Mouse (Mus musculus) kidney, postnatal 0 days (tissue): ENCODE measurements around the gene Ankrd55. TPM values are rescaled to one million over a fixed set of nuclear protein-coding genes. Genes with fewer than 3 reads are reported as not detected.

Source experiments
- ATAC-seq: fragments of 200-750 bp; cut with Nextera tagmentation; replicated peaks from 2 replicates; pipeline ENCODE4 v1.8.0; 2017; ENCODE audit warnings: low read depth, moderate number of reproducible peaks, moderate TSS enrichment, moderate library complexity; ENCODE audit not compliant: low FRiP score
- DNase-seq: peaks from one replicate; pipeline ENCODE4 v3.0.0-alpha.2; 2016; ENCODE audit warnings: low spot score
- H3K27ac ChIP-seq: fragments of 300-500 bp; sonication (generic); 2 replicates; pipeline ENCODE4 v1.5.1; 2014; ENCODE audit warnings: mild to moderate bottlenecking
- H3K27me3 ChIP-seq: fragments of 300-500 bp; sonication (generic); 2 replicates; pipeline ENCODE4 v1.6.1; 2014; ENCODE audit warnings: low read length, mixed read lengths; ENCODE audit not compliant: insufficient read depth
- H3K36me3 ChIP-seq: fragments of 300-500 bp; sonication (generic); 2 replicates; pipeline ENCODE4 v1.6.1; 2014; ENCODE audit warnings: low read length, mixed read lengths; ENCODE audit not compliant: insufficient read depth
- H3K4me1 ChIP-seq: fragments of 300-500 bp; sonication (generic); replicated peaks from 2 replicates; pipeline ENCODE4 v1.6.1; 2014; ENCODE audit warnings: antibody characterized with exemption, low read length, mixed read lengths; ENCODE audit not compliant: insufficient read depth
- H3K4me2 ChIP-seq: fragments of 300-500 bp; sonication (generic); 2 replicates; pipeline ENCODE4 v1.6.1; 2014; ENCODE audit warnings: mild to moderate bottlenecking, low read length, moderate library complexity, mixed read lengths
- H3K4me3 ChIP-seq: fragments of 300-500 bp; sonication (generic); replicated peaks from 2 replicates; pipeline ENCODE4 v1.5.1; 2014; ENCODE audit warnings: low read depth, low read length
- H3K9ac ChIP-seq: fragments of 300-500 bp; sonication (generic); 2 replicates; pipeline ENCODE4 v1.6.1; 2014; ENCODE audit warnings: low read depth, low read length
- H3K9me3 ChIP-seq: fragments of 300-500 bp; sonication (generic); replicated peaks from 2 replicates; pipeline ENCODE4 v1.6.1; 2016; ENCODE audit warnings: low read length, inconsistent platforms, mixed read lengths
- CTCF ChIP-seq: IDR thresholded peaks from 2 replicates; pipeline ENCODE4 v1.5.1; 2016; ENCODE audit warnings: antibody characterized with exemption, low read depth, mild to moderate bottlenecking, moderate library complexity
- WGBS: fragments of 180-500 bp; shearing (Covaris S2); extraction: QIAGEN DNeasy Blood & Tissue Kit; methylation state at CpG from one replicate; pipeline ENCODE4 v1.1.7; 2014; 5-methylcytosine and 5-hydroxymethylcytosine counted together
- polyA plus RNA-seq: library from polyadenylated mRNA; unstranded; fragments of >200 nt; fragmentation: Nextera tagmentation; extraction: Ambion mirVana; gene quantifications from 2 replicates; pipeline ENCODE4 v1.2.1, GENCODE M21; 2015

Ankrd55 gene
- polyA plus RNA-seq, 1 experiment from 2014 or later: 0.30 TPM

GRCm38 (mm10) chr13:112365762-112366161, 77.5 kb downstream of the Ankrd55 start:
- no peak overlapping the region for H3K4me3 ChIP-seq
- no peak overlapping the region for H3K4me2 ChIP-seq
- no peaks in the 10 kb centered on the region for H3K27me3 ChIP-seq
- H3K9ac ChIP-seq: no peak overlapping the region
- DNase-seq (no peak), ATAC-seq (no peak)
- H3K27ac ChIP-seq: no peak overlapping the region
- no peaks in the 10 kb centered on the region for H3K36me3 ChIP-seq
- WGBS: 71% methylated on average over 4 of the region's 4 CpGs
- 0 out of 2 replicates have a peak, but pooled peaks cover 5% of the 10 kb centered on the region for H3K4me1 ChIP-seq
- TF ChIP-seq CTCF: no peak
- H3K9me3 ChIP-seq: no peaks in the 10 kb centered on the region

DNA sequence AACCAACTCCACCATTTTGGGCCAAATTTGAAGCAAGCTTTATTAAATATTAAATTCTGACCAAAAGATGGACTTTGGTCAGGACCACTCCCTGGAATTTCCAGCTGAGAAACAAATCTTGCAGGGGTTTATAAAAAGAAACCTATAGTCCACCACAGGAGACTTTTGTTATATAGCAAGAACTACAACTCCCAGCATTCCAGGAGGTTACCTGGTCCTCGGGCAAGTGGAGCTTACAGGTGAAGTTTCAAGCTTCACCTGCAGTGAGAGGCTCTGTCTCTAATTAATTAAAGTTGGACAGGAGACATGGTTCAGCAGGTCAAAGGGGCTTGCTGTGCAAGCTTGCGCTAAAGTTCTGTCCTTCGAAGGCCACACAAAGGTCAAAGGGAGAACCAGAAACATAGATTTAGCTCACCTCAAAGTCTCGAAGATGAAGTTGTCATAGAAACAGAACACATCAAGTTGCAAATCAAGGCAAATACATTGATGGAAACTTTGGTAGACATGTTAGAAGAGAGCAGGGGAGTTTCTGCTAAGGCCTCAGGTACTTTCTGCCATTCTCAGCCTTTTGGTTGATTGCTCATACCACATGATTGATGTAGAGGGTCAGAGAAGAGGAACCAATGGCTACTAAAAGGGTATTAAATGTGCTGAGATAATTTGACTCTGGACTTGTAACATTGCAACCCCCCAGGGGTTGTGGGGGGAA, 78.2 kb downstream of the Ankrd55 start:
- Histone ChIP-seq H3K4me3 (no peak overlapping the region), H3K4me1 (0 out of 2 replicates have a peak, but pooled peaks cover 5% of the 10 kb centered on the region), H3K9me3 (no peaks in the 10 kb centered on the region), H3K36me3 (no peaks in the 10 kb centered on the region), H3K27ac (no peak overlapping the region), H3K4me2 (no peak overlapping the region), H3K27me3 (no peaks in the 10 kb centered on the region), H3K9ac (no peak overlapping the region)
- TF ChIP-seq CTCF: no peak
- WGBS: 68% methylated on average over 4 of the region's 4 CpGs
- ATAC-seq (no peak), DNase-seq (no peak)

GRCm38 (mm10) chr13:112371729-112372128, 83.5 kb downstream of the Ankrd55 start:
- H3K4me3 ChIP-seq: no peak overlapping the region
- WGBS: 96% methylated on average over 4 of the region's 4 CpGs
- H3K36me3 ChIP-seq: no peaks in the 10 kb centered on the region
- no peak overlapping the region for H3K27ac ChIP-seq
- no peak overlapping the region for H3K9ac ChIP-seq
- no peaks in the 10 kb centered on the region for H3K9me3 ChIP-seq
- no peaks in the 10 kb centered on the region for H3K4me1 ChIP-seq
- ATAC-seq (no peak), DNase-seq (no peak)
- no peak for TF ChIP-seq CTCF
- no peak overlapping the region for H3K4me2 ChIP-seq
- H3K27me3 ChIP-seq: no peaks in the 10 kb centered on the region

GRCm38 (mm10) chr13:112375766-112376165, 87.5 kb downstream of the Ankrd55 start:
- Histone ChIP-seq H3K4me2 (no peak overlapping the region), H3K9ac (no peak overlapping the region), H3K27me3 (no peaks in the 10 kb centered on the region), H3K4me1 (no peaks in the 10 kb centered on the region), H3K27ac (no peak overlapping the region), H3K36me3 (no peaks in the 10 kb centered on the region), H3K9me3 (no peaks in the 10 kb centered on the region), H3K4me3 (no peak overlapping the region)
- TF ChIP-seq CTCF: peak; percentile 7; the same call in 1 of the 2 replicates
- peak; percentile 25 for DNase-seq
- WGBS: 43% methylated on average over 8 of the region's 8 CpGs
- ATAC-seq: peak; percentile 92

- Histone ChIP-seq H3K9me3 (no peaks in the 10 kb centered on the region), H3K4me1 (no peaks in the 10 kb centered on the region), H3K27ac (no peak overlapping the region), H3K27me3 (no peaks in the 10 kb centered on the region), H3K4me3 (no peak overlapping the region), H3K36me3 (no peaks in the 10 kb centered on the region), H3K4me2 (no peak overlapping the region), H3K9ac (no peak overlapping the region)
- ATAC-seq: no peak
- no peak for DNase-seq
- 69% methylated on average over 9 of the region's 9 CpGs for WGBS
- no peak for TF ChIP-seq CTCF
Measured at GRCm38 (mm10) chr13:112378782-112379305, 90.6 kb downstream of the Ankrd55 start.

GRCm38 (mm10) chr13:112381476-112381875, 93.2 kb downstream of the Ankrd55 start:
- DNase-seq: no peak
- Histone ChIP-seq H3K27ac (no peak overlapping the region), H3K27me3 (no peaks in the 10 kb centered on the region), H3K36me3 (no peaks in the 10 kb centered on the region), H3K9ac (no peak overlapping the region), H3K4me2 (no peak overlapping the region), H3K9me3 (no peaks in the 10 kb centered on the region), H3K4me3 (no peak overlapping the region), H3K4me1 (no peaks in the 10 kb centered on the region)
- 62% methylated on average over 2 of the region's 2 CpGs for WGBS
- no peak for ATAC-seq
- TF ChIP-seq CTCF: no peak

DNA sequence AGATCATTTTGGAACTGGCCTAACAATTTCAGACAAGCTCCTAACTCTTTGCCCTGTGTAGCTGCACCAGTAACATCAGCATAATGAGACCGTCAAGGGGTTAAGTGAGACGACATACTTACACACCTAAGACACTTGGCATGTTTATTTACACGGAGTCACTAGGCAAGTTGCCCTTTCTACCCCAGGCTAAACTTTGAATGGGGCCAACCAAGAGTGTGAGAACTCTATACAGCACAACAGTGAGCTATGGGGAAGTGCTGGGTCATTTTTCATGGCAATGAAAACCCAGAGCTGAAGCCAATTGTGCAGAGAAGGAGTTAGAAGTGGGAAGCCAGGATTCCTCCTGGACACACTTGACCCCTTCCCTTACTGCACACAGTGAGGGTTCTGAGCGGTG, 94.2 kb downstream of the Ankrd55 start:
- no peak overlapping the region for H3K27ac ChIP-seq
- TF ChIP-seq CTCF: no peak
- H3K36me3 ChIP-seq: no peaks in the 10 kb centered on the region
- no peak overlapping the region for H3K4me3 ChIP-seq
- H3K27me3 ChIP-seq: no peaks in the 10 kb centered on the region
- no peak overlapping the region for H3K4me2 ChIP-seq
- ATAC-seq: no peak
- no peak overlapping the region for H3K9ac ChIP-seq
- no peak for DNase-seq
- no peaks in the 10 kb centered on the region for H3K4me1 ChIP-seq
- H3K9me3 ChIP-seq: no peaks in the 10 kb centered on the region
- WGBS: 39% methylated on average over 4 of the region's 4 CpGs
